Mouse (Mus musculus) limb, embryonic 14.5 days (tissue): ENCODE measurements around the gene Tanc1. TPM values are rescaled to one million over a fixed set of nuclear protein-coding genes. Genes with fewer than 3 reads are reported as not detected.
"Not testable (repeated sequence)": the region's sequence is repeated elsewhere in the genome, so short reads cannot be mapped to it uniquely, and the experiment has no call there.

Source experiments
- ATAC-seq: fragments of 200-750 bp; cut with Nextera tagmentation; 2 replicates; pipeline ENCODE4 v1.8.0; 2017; ENCODE audit warnings: low read depth, moderate number of reproducible peaks, moderate TSS enrichment; ENCODE audit not compliant: low FRiP score
- DNase-seq: peaks from one replicate; pipeline ENCODE4 v3.0.0-alpha.2; 2015; ENCODE audit warnings: low spot score
- H3K27ac ChIP-seq: fragments of 300-500 bp; sonication (generic); replicated peaks from 2 replicates; pipeline ENCODE4 v1.5.1; 2014; ENCODE audit warnings: low read depth, mild to moderate bottlenecking, low read length, moderate library complexity, mixed read lengths
- H3K27me3 ChIP-seq: fragments of 300-500 bp; sonication (generic); 2 replicates; pipeline ENCODE4 v1.6.1; 2014; ENCODE audit warnings: low read length, mixed read lengths; ENCODE audit not compliant: control insufficient read depth, insufficient read depth
- H3K36me3 ChIP-seq: fragments of 300-500 bp; sonication (generic); 2 replicates; pipeline ENCODE4 v1.6.1; 2014; ENCODE audit warnings: mild to moderate bottlenecking, low read length, moderate library complexity, mixed read lengths; ENCODE audit not compliant: control insufficient read depth, insufficient read depth
- H3K4me1 ChIP-seq: fragments of 300-500 bp; sonication (generic); 2 replicates; pipeline ENCODE4 v1.6.1; 2014; ENCODE audit warnings: antibody characterized with exemption, low read length, mixed read lengths; ENCODE audit not compliant: control insufficient read depth, insufficient read depth
- H3K4me2 ChIP-seq: fragments of 300-500 bp; sonication (generic); replicated peaks from 2 replicates; pipeline ENCODE4 v1.6.1; 2014; ENCODE audit warnings: low read depth, mild to moderate bottlenecking, low read length, moderate library complexity; ENCODE audit not compliant: severe bottlenecking
- H3K4me3 ChIP-seq: fragments of 300-500 bp; sonication (generic); replicated peaks from 2 replicates; pipeline ENCODE4 v1.5.1; 2014; ENCODE audit warnings: low read length
- H3K9ac ChIP-seq: fragments of 300-500 bp; sonication (generic); 2 replicates; pipeline ENCODE4 v1.6.1; 2014; ENCODE audit warnings: mild to moderate bottlenecking, low read depth, low read length, moderate library complexity; ENCODE audit not compliant: severe bottlenecking
- H3K9me3 ChIP-seq: fragments of 300-500 bp; sonication (generic); 2 replicates; pipeline ENCODE4 v1.6.1; 2016; ENCODE audit warnings: low read length; ENCODE audit not compliant: control insufficient read depth
- POLR2A ChIP-seq: fragments of 200-500 bp; IDR thresholded peaks from 2 replicates; pipeline ENCODE4 v1.8.0; 2012; ENCODE audit warnings: inconsistent platforms, mild to moderate bottlenecking, moderate library complexity, borderline replicate concordance; ENCODE audit not compliant: insufficient read depth, insufficient read length; ENCODE audit errors: extremely low read depth
- WGBS: fragments of 180-500 bp; shearing (Covaris S2); extraction: QIAGEN DNeasy Blood & Tissue Kit; methylation state at CpG from one replicate; pipeline ENCODE4 v1.1.7; 2014; 5-methylcytosine and 5-hydroxymethylcytosine counted together
- polyA plus RNA-seq, 2 experiments: library from polyadenylated mRNA; depleted of rRNA in 1 of 2; stranded (reverse) in 1 of 2; unstranded in 1 of 2; fragments of >200 nt; fragmentation: Nextera tagmentation in 1 of 2; extraction: Ambion mirVana in 1 of 2; gene quantifications; 2 replicates each; pipeline versions ENCODE4 v1.2.1 to v1.2.3; 2012 to 2014

Gene Tanc1
- polyA plus RNA-seq (2012; rRNA removed) (23.4 and 24.1 TPM in 2 replicates), polyA plus RNA-seq (2014; fragmentation: Nextera tagmentation; extraction: Ambion mirVana) (35.3 and 38.0 TPM in 2 replicates)

DNA sequence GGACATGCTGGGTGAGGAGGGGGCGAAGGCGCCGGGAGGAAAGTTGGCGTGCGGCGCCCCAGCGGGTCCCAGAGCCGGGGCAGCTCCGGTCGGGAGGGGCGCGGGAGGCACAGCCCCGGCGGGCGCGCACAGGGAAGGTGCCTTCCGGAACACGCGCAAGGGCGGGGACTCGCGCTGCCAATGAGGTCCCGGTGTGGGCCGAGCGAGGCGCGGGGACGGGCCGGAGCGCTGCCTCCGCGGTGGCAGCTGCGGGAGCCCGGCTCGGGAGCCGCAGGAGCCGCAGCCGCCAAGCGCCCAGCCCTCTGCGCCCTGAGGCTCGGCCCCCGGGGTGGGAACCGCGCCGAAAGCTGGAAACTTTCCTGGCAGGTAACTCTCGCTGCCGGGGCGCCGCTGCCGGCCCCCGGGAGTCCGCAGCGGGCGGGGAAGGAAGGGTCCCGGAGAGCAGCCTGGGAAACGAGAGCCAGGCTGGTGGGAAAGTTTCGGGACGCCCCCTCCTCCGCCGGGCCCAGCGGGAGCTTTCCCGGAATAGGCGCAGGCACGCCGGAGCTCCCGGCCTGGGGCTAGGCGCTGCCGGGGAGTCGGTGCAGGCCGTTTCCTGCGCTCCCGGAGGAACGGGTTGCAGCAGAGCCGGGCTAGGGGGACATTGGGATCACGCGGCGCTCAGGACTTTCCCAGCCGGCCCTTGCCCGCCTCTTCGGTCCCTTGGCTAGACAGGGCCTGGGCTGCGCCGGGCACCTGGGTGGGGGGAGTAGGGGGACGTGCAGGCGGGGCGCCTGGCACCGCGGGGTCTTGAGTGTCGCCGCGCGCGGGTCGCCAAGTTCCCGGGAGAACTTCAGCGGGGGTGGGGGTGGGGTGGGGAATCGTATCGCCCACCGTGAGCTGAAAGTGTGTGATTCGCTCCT is at the start of gene Tanc1:
Gene Tanc1 (plus strand): TSS at position 212 of the 902 bp plus-strand sequence.
- peak; percentile 81 for DNase-seq
- H3K27me3 ChIP-seq: no peaks in the 10 kb centered on the region
- ATAC-seq: peak; percentile 83
- no peaks in the 10 kb centered on the region for H3K36me3 ChIP-seq
- peak within 1 kb of the TSS; percentile 89 for H3K4me2 ChIP-seq
- WGBS: 1% methylated on average over 73 of the region's 99 CpGs
- peak within 1 kb of the TSS; percentile 88 for H3K9ac ChIP-seq
- H3K4me3 ChIP-seq: peak within 1 kb of the TSS; percentile 94
- H3K4me1 ChIP-seq: peaks cover 60% of the 10 kb centered on the region
- 0 out of 2 replicates have a peak, but pooled peaks have one; percentile 40 for TF ChIP-seq POLR2A
- H3K27ac ChIP-seq: peak within 1 kb of the TSS; percentile 88
- no peaks in the 10 kb centered on the region for H3K9me3 ChIP-seq

GRCm38 (mm10) chr2:59562215-59562614 is 49.6 kb upstream of the Tanc1 start:
- WGBS: 14% methylated on average over 4 of the region's 4 CpGs
- no peak overlapping the region for H3K27ac ChIP-seq
- H3K36me3 ChIP-seq: no peaks in the 10 kb centered on the region
- H3K4me2 ChIP-seq: 0 out of 2 replicates have a peak overlapping the region, but pooled peaks have one; percentile 31
- peaks cover 5% of the 10 kb centered on the region; the same call in 1 of the 2 replicates for H3K9me3 ChIP-seq
- DNase-seq: peak; percentile 34
- H3K4me3 ChIP-seq: no peak overlapping the region
- no peak for TF ChIP-seq POLR2A
- H3K9ac ChIP-seq: no peak overlapping the region
- H3K4me1 ChIP-seq: peaks cover 23% of the 10 kb centered on the region
- ATAC-seq: peak; percentile 74
- H3K27me3 ChIP-seq: no peaks in the 10 kb centered on the region

DNA sequence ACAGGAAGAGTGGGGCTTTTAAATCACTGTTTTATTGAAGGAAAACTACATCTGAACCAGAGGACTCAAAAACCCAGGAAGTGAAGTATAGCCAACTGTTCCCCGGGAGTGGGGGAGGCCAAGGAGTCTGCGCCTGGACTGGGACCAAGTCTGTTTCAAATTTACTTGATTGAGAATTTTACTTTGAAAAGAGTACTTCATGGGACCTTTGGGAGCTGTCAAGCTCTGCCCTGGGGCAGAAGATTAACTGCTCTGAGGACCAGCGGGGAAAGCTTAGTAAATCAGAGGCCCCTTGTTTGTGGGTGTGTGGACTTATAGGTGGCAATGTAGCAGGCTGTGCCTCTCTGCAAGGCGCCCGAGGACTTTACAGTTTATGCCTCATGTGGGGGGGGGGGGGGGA is 49.1 kb upstream of the Tanc1 start:
- no peak overlapping the region for H3K9ac ChIP-seq
- 7% methylated on average over 5 of the region's 5 CpGs for WGBS
- no peaks in the 10 kb centered on the region for H3K27me3 ChIP-seq
- no peak overlapping the region for H3K4me3 ChIP-seq
- peak overlapping the region; percentile 31 for H3K4me2 ChIP-seq
- H3K27ac ChIP-seq: no peak overlapping the region
- peaks cover 23% of the 10 kb centered on the region for H3K4me1 ChIP-seq
- no peak for TF ChIP-seq POLR2A
- H3K9me3 ChIP-seq: peaks cover 5% of the 10 kb centered on the region; the same call in 1 of the 2 replicates
- ATAC-seq (peak; percentile 77), DNase-seq (peak; percentile 92)
- no peaks in the 10 kb centered on the region for H3K36me3 ChIP-seq

DNA sequence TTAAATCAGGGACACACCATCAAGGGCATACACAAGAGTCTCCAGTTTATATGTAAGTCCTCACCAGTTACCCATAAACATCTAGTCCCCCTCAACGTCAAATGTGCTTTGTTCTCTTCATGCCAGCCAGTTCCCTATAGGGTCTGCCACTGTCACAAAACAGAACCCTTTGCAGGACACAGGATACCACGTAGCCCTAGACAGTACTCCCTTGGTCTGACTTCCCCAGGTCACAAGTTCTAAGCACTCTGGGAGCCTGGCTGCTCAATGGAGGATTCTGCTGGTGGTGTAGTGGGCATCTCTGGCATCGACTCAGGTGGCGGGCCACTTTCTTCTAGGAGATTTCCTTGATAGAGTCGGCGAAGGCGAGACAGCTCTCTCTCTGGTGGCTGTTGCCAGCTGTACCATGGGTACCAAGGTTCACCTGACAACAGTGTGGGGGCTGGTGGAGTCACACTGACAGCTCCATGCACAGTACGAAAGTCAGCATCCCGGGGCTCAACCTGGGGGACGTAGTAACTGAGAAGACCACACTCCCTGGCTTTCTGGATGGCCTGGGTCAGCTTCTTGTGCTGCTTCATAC is 47.7 kb upstream of the Tanc1 start:
- ATAC-seq: not testable (repeated sequence)

GRCm38 (mm10) chr2:59564947-59565346 is 46.9 kb upstream of the Tanc1 start:
- Histone ChIP-seq H3K27ac (no peak overlapping the region), H3K36me3 (no peaks in the 10 kb centered on the region), H3K27me3 (no peaks in the 10 kb centered on the region), H3K9me3 (peaks cover 19% of the 10 kb centered on the region), H3K9ac (no peak overlapping the region), H3K4me3 (no peak overlapping the region), H3K4me2 (no peak overlapping the region), H3K4me1 (peaks cover 23% of the 10 kb centered on the region)
- no peak for TF ChIP-seq POLR2A
- ATAC-seq: no peak
- no peak for DNase-seq
- 93% methylated on average over 4 of the region's 4 CpGs for WGBS

More for the DNA sequence above, 47.7 kb upstream of the Tanc1 start:
- H3K4me2 ChIP-seq, H3K9ac ChIP-seq, H3K27me3 ChIP-seq, H3K36me3 ChIP-seq, H3K4me3 ChIP-seq, H3K27ac ChIP-seq, DNase-seq: not testable (repeated sequence)
- WGBS: 80% methylated on average over 3 of the region's 10 CpGs
- H3K9me3 ChIP-seq: peaks cover 11% of the 10 kb centered on the region; the same call in 1 of the 2 replicates
- peaks cover 23% of the 10 kb centered on the region for H3K4me1 ChIP-seq
